Mouse (Mus musculus): Measurements from ENCODE around the gene Atp6v1c2. TPM values are rescaled to one million over a fixed set of nuclear protein-coding genes. Genes with fewer than 3 reads are reported as not detected.

The Atp6v1c2 gene
- 0.43 TPM in 1 of 2 replicates, not detected in the other for polyA plus RNA-seq (2014; fragmentation: Nextera tagmentation; extraction: Ambion mirVana)

- Histone ChIP-seq H3K4me1 (replicated peaks; ENCODE audit: control insufficient read depth, insufficient read depth, low read length) (no peaks in the 10 kb centered on the region), H3K9ac (ENCODE audit: low read depth, low read length) (no peak within 1 kb of the TSS), H3K4me2 (no peak within 1 kb of the TSS), H3K9me3 (ENCODE audit: control insufficient read depth, low read length) (no peaks in the 10 kb centered on the region), H3K27me3 (replicated peaks; ENCODE audit: control insufficient read depth, insufficient read depth, low read length) (peaks cover 23% of the 10 kb centered on the region), H3K27ac (ENCODE audit: low read depth, low read length) (no peak within 1 kb of the TSS), H3K36me3 (ENCODE audit: control insufficient read depth, insufficient read depth, low read length) (no peaks in the 10 kb centered on the region), H3K4me3 (ENCODE audit: low read depth, low read length) (no peak within 1 kb of the TSS)
- DNase-seq (ENCODE audit: low spot score) (no peak), ATAC-seq (replicated peaks; ENCODE audit: low FRiP score) (no peak)
- WGBS = 68% methylated on average over 3 of the region's 3 CpGs
These were observed at the start of gene Atp6v1c2 for GRCm38 (mm10) chr12:17329259-17329658. Gene Atp6v1c2 (minus strand): TSS chr12:17329359.

GRCm38 (mm10) chr12:17376521-17376920 is 47.4 kb upstream of the Atp6v1c2 start:
- H3K9ac ChIP-seq (ENCODE audit: low read depth, low read length) = no peak overlapping the region
- H3K4me3 ChIP-seq (ENCODE audit: low read depth, low read length) = no peak overlapping the region
- H3K27me3 ChIP-seq (replicated peaks; ENCODE audit: control insufficient read depth, insufficient read depth, low read length) = no peaks in the 10 kb centered on the region
- H3K4me1 ChIP-seq (replicated peaks; ENCODE audit: control insufficient read depth, insufficient read depth, low read length) = no peaks in the 10 kb centered on the region
- no peak for DNase-seq (ENCODE audit: low spot score)
- no peak overlapping the region for H3K4me2 ChIP-seq
- ATAC-seq (replicated peaks; ENCODE audit: low FRiP score) = no peak
- H3K36me3 ChIP-seq (ENCODE audit: control insufficient read depth, insufficient read depth, low read length) = peaks cover 28% of the 10 kb centered on the region
- WGBS = 86% methylated on average over 6 of the region's 6 CpGs
- no peaks in the 10 kb centered on the region for H3K9me3 ChIP-seq (ENCODE audit: control insufficient read depth, low read length)
- H3K27ac ChIP-seq (ENCODE audit: low read depth, low read length) = no peak overlapping the region

GRCm38 (mm10) chr12:17375243-17375642 is 46.1 kb upstream of the Atp6v1c2 start:
- Histone ChIP-seq H3K4me1 (replicated peaks; ENCODE audit: control insufficient read depth, insufficient read depth, low read length) (no peaks in the 10 kb centered on the region), H3K4me2 (no peak overlapping the region), H3K36me3 (ENCODE audit: control insufficient read depth, insufficient read depth, low read length) (peaks cover 30% of the 10 kb centered on the region), H3K27me3 (replicated peaks; ENCODE audit: control insufficient read depth, insufficient read depth, low read length) (no peaks in the 10 kb centered on the region), H3K27ac (ENCODE audit: low read depth, low read length) (no peak overlapping the region), H3K9ac (ENCODE audit: low read depth, low read length) (no peak overlapping the region), H3K4me3 (ENCODE audit: low read depth, low read length) (no peak overlapping the region), H3K9me3 (ENCODE audit: control insufficient read depth, low read length) (no peaks in the 10 kb centered on the region)
- no peak for ATAC-seq (replicated peaks; ENCODE audit: low FRiP score)
- no peak for DNase-seq (ENCODE audit: low spot score)
- WGBS = 89% methylated on average over 4 of the region's 4 CpGs

- 95% methylated on average over 5 of the region's 5 CpGs for WGBS
- Histone ChIP-seq H3K9me3 (ENCODE audit: control insufficient read depth, low read length) (no peaks in the 10 kb centered on the region), H3K27me3 (replicated peaks; ENCODE audit: control insufficient read depth, insufficient read depth, low read length) (no peaks in the 10 kb centered on the region), H3K4me3 (ENCODE audit: low read depth, low read length) (no peak overlapping the region), H3K9ac (ENCODE audit: low read depth, low read length) (no peak overlapping the region), H3K36me3 (ENCODE audit: control insufficient read depth, insufficient read depth, low read length) (peaks cover 33% of the 10 kb centered on the region), H3K4me1 (replicated peaks; ENCODE audit: control insufficient read depth, insufficient read depth, low read length) (no peaks in the 10 kb centered on the region), H3K4me2 (no peak overlapping the region), H3K27ac (ENCODE audit: low read depth, low read length) (no peak overlapping the region)
- DNase-seq (ENCODE audit: low spot score) = no peak
- no peak for ATAC-seq (replicated peaks; ENCODE audit: low FRiP score)
These were observed 44.4 kb upstream of the Atp6v1c2 start for GRCm38 (mm10) chr12:17373470-17373975.

- Histone ChIP-seq H3K4me1 (replicated peaks; ENCODE audit: control insufficient read depth, insufficient read depth, low read length) (no peaks in the 10 kb centered on the region), H3K9me3 (ENCODE audit: control insufficient read depth, low read length) (no peaks in the 10 kb centered on the region), H3K4me3 (ENCODE audit: low read depth, low read length) (no peak overlapping the region), H3K27me3 (replicated peaks; ENCODE audit: control insufficient read depth, insufficient read depth, low read length) (no peaks in the 10 kb centered on the region), H3K36me3 (ENCODE audit: control insufficient read depth, insufficient read depth, low read length) (peaks cover 37% of the 10 kb centered on the region), H3K27ac (ENCODE audit: low read depth, low read length) (no peak overlapping the region), H3K9ac (ENCODE audit: low read depth, low read length) (no peak overlapping the region), H3K4me2 (no peak overlapping the region)
- DNase-seq (ENCODE audit: low spot score) = no peak
- ATAC-seq (replicated peaks; ENCODE audit: low FRiP score) = no peak
- WGBS = 75% methylated on average over 3 of the region's 3 CpGs
These were observed 43.5 kb upstream of the Atp6v1c2 start for GRCm38 (mm10) chr12:17372696-17373095.

GRCm38 (mm10) chr12:17371589-17372235 is 42.6 kb upstream of the Atp6v1c2 start:
- no peaks in the 10 kb centered on the region for H3K4me1 ChIP-seq (replicated peaks; ENCODE audit: control insufficient read depth, insufficient read depth, low read length)
- no peak overlapping the region for H3K9ac ChIP-seq (ENCODE audit: low read depth, low read length)
- WGBS = 84% methylated on average over 8 of the region's 8 CpGs
- H3K36me3 ChIP-seq (ENCODE audit: control insufficient read depth, insufficient read depth, low read length) = peaks cover 34% of the 10 kb centered on the region
- no peaks in the 10 kb centered on the region for H3K9me3 ChIP-seq (ENCODE audit: control insufficient read depth, low read length)
- H3K4me2 ChIP-seq = no peak overlapping the region
- no peaks in the 10 kb centered on the region for H3K27me3 ChIP-seq (replicated peaks; ENCODE audit: control insufficient read depth, insufficient read depth, low read length)
- ATAC-seq (replicated peaks; ENCODE audit: low FRiP score) = no peak
- no peak overlapping the region for H3K4me3 ChIP-seq (ENCODE audit: low read depth, low read length)
- no peak for DNase-seq (ENCODE audit: low spot score)
- no peak overlapping the region for H3K27ac ChIP-seq (ENCODE audit: low read depth, low read length)

- WGBS = 93% methylated on average over 7 of the region's 7 CpGs
These were observed 40.6 kb upstream of the Atp6v1c2 start for GRCm38 (mm10) chr12:17369551-17370325.

GRCm38 (mm10) chr12:17369111-17369510 is 40.0 kb upstream of the Atp6v1c2 start:
- WGBS = 94% methylated on average over 3 of the region's 3 CpGs
- Histone ChIP-seq H3K4me3 (ENCODE audit: low read depth, low read length) (no peak overlapping the region), H3K36me3 (ENCODE audit: control insufficient read depth, insufficient read depth, low read length) (peaks cover 32% of the 10 kb centered on the region; the same call in 1 of the 2 replicates), H3K9ac (ENCODE audit: low read depth, low read length) (no peak overlapping the region), H3K27ac (ENCODE audit: low read depth, low read length) (no peak overlapping the region), H3K27me3 (replicated peaks; ENCODE audit: control insufficient read depth, insufficient read depth, low read length) (no peaks in the 10 kb centered on the region), H3K4me1 (replicated peaks; ENCODE audit: control insufficient read depth, insufficient read depth, low read length) (no peaks in the 10 kb centered on the region), H3K4me2 (no peak overlapping the region), H3K9me3 (ENCODE audit: control insufficient read depth, low read length) (no peaks in the 10 kb centered on the region)
- DNase-seq (ENCODE audit: low spot score) (no peak), ATAC-seq (replicated peaks; ENCODE audit: low FRiP score) (no peak)

More at GRCm38 (mm10) chr12:17369551-17370325, 40.6 kb upstream of the Atp6v1c2 start:
- peaks cover 31% of the 10 kb centered on the region; the same call in 1 of the 2 replicates for H3K36me3 ChIP-seq (ENCODE audit: control insufficient read depth, insufficient read depth, low read length)
- H3K9me3 ChIP-seq (ENCODE audit: control insufficient read depth, low read length) = no peaks in the 10 kb centered on the region
- no peaks in the 10 kb centered on the region for H3K27me3 ChIP-seq (replicated peaks; ENCODE audit: control insufficient read depth, insufficient read depth, low read length)
- H3K27ac ChIP-seq (ENCODE audit: low read depth, low read length) = no peak overlapping the region
- DNase-seq (ENCODE audit: low spot score) (no peak), ATAC-seq (replicated peaks; ENCODE audit: low FRiP score) (no peak)
- no peak overlapping the region for H3K9ac ChIP-seq (ENCODE audit: low read depth, low read length)
- no peak overlapping the region for H3K4me3 ChIP-seq (ENCODE audit: low read depth, low read length)
- H3K4me1 ChIP-seq (replicated peaks; ENCODE audit: control insufficient read depth, insufficient read depth, low read length) = no peaks in the 10 kb centered on the region
- no peak overlapping the region for H3K4me2 ChIP-seq

Measured in liver, embryonic 11.5 days (tissue).